Mouse (Mus musculus): Measurements from ENCODE around the gene Map3k10. TPM values are rescaled to one million over a fixed set of nuclear protein-coding genes. Genes with fewer than 3 reads are reported as not detected.
A peak's percentile ranks its signal among the peaks of the same experiment; 100 is the strongest.

Gene Map3k10
- total and polyA plus RNA-seq, 2 experiments from 2014 or later, result 24.5 to 165 TPM

- no peak overlapping the region for H3K4me3 ChIP-seq (ENCODE audit: low read depth, low read length)
- H3K4me2 ChIP-seq (ENCODE audit: low read depth, low read length, poor library complexity, severe bottlenecking), result no peak overlapping the region
- H3K4me1 ChIP-seq (ENCODE audit: insufficient read depth, low read length), result no peaks in the 10 kb centered on the region
- H3K9ac ChIP-seq (replicated peaks; ENCODE audit: low read length, poor library complexity, severe bottlenecking), result no peak overlapping the region
- peaks cover 39% of the 10 kb centered on the region for H3K36me3 ChIP-seq (ENCODE audit: insufficient read depth, low read length)
- no peaks in the 10 kb centered on the region for H3K9me3 ChIP-seq (ENCODE audit: low read length)
- H3K27ac ChIP-seq (ENCODE audit: low read depth, low read length), result no peak overlapping the region
- no peak for ATAC-seq (ENCODE audit: low FRiP score)
- H3K27me3 ChIP-seq (ENCODE audit: insufficient read depth, low read length), result no peaks in the 10 kb centered on the region
- no peak for TF ChIP-seq CTCF (IDR thresholded peaks at IDR 0.05)
- DNase-seq (ENCODE audit: low spot score), result no peak
- 97% methylated on average over 6 of the region's 6 CpGs for WGBS
Observed at GRCm38 (mm10) chr7:27628190-27628589, 46.2 kb downstream of the Map3k10 start.

GRCm38 (mm10) chr7:27627707-27628106, 46.7 kb downstream of the Map3k10 start:
- Histone ChIP-seq H3K27me3 (ENCODE audit: insufficient read depth, low read length) (no peaks in the 10 kb centered on the region), H3K27ac (ENCODE audit: low read depth, low read length) (no peak overlapping the region), H3K4me3 (ENCODE audit: low read depth, low read length) (no peak overlapping the region), H3K4me1 (ENCODE audit: insufficient read depth, low read length) (no peaks in the 10 kb centered on the region), H3K9me3 (ENCODE audit: low read length) (no peaks in the 10 kb centered on the region), H3K36me3 (ENCODE audit: insufficient read depth, low read length) (peaks cover 34% of the 10 kb centered on the region), H3K4me2 (ENCODE audit: low read depth, low read length, poor library complexity, severe bottlenecking) (no peak overlapping the region), H3K9ac (replicated peaks; ENCODE audit: low read length, poor library complexity, severe bottlenecking) (no peak overlapping the region)
- WGBS, result 77% methylated on average over 7 of the region's 7 CpGs
- DNase-seq (ENCODE audit: low spot score) (peak; percentile 38), ATAC-seq (ENCODE audit: low FRiP score) (no peak)
- TF ChIP-seq CTCF (IDR thresholded peaks at IDR 0.05), result no peak

- no peak for DNase-seq (ENCODE audit: low spot score)
- Histone ChIP-seq H3K4me2 (ENCODE audit: low read depth, low read length, poor library complexity, severe bottlenecking) (no peak overlapping the region), H3K27ac (ENCODE audit: low read depth, low read length) (no peak overlapping the region), H3K9me3 (ENCODE audit: low read length) (no peaks in the 10 kb centered on the region), H3K4me1 (ENCODE audit: insufficient read depth, low read length) (no peaks in the 10 kb centered on the region), H3K9ac (replicated peaks; ENCODE audit: low read length, poor library complexity, severe bottlenecking) (no peak overlapping the region), H3K4me3 (ENCODE audit: low read depth, low read length) (no peak overlapping the region), H3K27me3 (ENCODE audit: insufficient read depth, low read length) (no peaks in the 10 kb centered on the region), H3K36me3 (ENCODE audit: insufficient read depth, low read length) (peaks cover 35% of the 10 kb centered on the region)
- TF ChIP-seq CTCF (IDR thresholded peaks at IDR 0.05), result no peak
- no peak for ATAC-seq (ENCODE audit: low FRiP score)
Observed at GRCm38 (mm10) chr7:27624967-27625366, 49.4 kb downstream of the Map3k10 start.

GRCm38 (mm10) chr7:27622234-27622633, 52.2 kb downstream of the Map3k10 start:
- Histone ChIP-seq H3K27me3 (ENCODE audit: insufficient read depth, low read length) (no peaks in the 10 kb centered on the region), H3K4me1 (ENCODE audit: insufficient read depth, low read length) (no peaks in the 10 kb centered on the region), H3K4me3 (ENCODE audit: low read depth, low read length) (no peak overlapping the region), H3K27ac (ENCODE audit: low read depth, low read length) (no peak overlapping the region), H3K9ac (replicated peaks; ENCODE audit: low read length, poor library complexity, severe bottlenecking) (no peak overlapping the region), H3K9me3 (ENCODE audit: low read length) (no peaks in the 10 kb centered on the region), H3K4me2 (ENCODE audit: low read depth, low read length, poor library complexity, severe bottlenecking) (no peak overlapping the region), H3K36me3 (ENCODE audit: insufficient read depth, low read length) (peaks cover 39% of the 10 kb centered on the region)
- TF ChIP-seq CTCF (IDR thresholded peaks at IDR 0.05), result no peak
- no peak for ATAC-seq (ENCODE audit: low FRiP score)
- 100% methylated on average over 1 of the region's 1 CpGs for WGBS
- DNase-seq (ENCODE audit: low spot score), result no peak

GRCm38 (mm10) chr7:27621028-27621427, 53.4 kb downstream of the Map3k10 start:
- H3K27me3 ChIP-seq (ENCODE audit: insufficient read depth, low read length), result no peaks in the 10 kb centered on the region
- DNase-seq (ENCODE audit: low spot score), result no peak
- no peaks in the 10 kb centered on the region for H3K9me3 ChIP-seq (ENCODE audit: low read length)
- H3K4me3 ChIP-seq (ENCODE audit: low read depth, low read length), result no peak overlapping the region
- peaks cover 46% of the 10 kb centered on the region for H3K36me3 ChIP-seq (ENCODE audit: insufficient read depth, low read length)
- no peaks in the 10 kb centered on the region for H3K4me1 ChIP-seq (ENCODE audit: insufficient read depth, low read length)
- no peak for TF ChIP-seq CTCF (IDR thresholded peaks at IDR 0.05)
- ATAC-seq (ENCODE audit: low FRiP score), result no peak
- H3K9ac ChIP-seq (replicated peaks; ENCODE audit: low read length, poor library complexity, severe bottlenecking), result peak overlapping the region; percentile 8; the same call in 1 of the 2 replicates
- WGBS, result 79% methylated on average over 6 of the region's 6 CpGs
- H3K4me2 ChIP-seq (ENCODE audit: low read depth, low read length, poor library complexity, severe bottlenecking), result no peak overlapping the region
- H3K27ac ChIP-seq (ENCODE audit: low read depth, low read length), result no peak overlapping the region

- no peak overlapping the region for H3K4me2 ChIP-seq (ENCODE audit: low read depth, low read length, poor library complexity, severe bottlenecking)
- no peak overlapping the region for H3K4me3 ChIP-seq (ENCODE audit: low read depth, low read length)
- H3K27me3 ChIP-seq (ENCODE audit: insufficient read depth, low read length), result no peaks in the 10 kb centered on the region
- H3K9me3 ChIP-seq (ENCODE audit: low read length), result no peaks in the 10 kb centered on the region
- H3K36me3 ChIP-seq (ENCODE audit: insufficient read depth, low read length), result peaks cover 25% of the 10 kb centered on the region
- DNase-seq (ENCODE audit: low spot score) (peak; percentile 90), ATAC-seq (ENCODE audit: low FRiP score) (peak; percentile 73)
- WGBS, result 32% methylated on average over 8 of the region's 8 CpGs
- TF ChIP-seq CTCF (IDR thresholded peaks at IDR 0.05), result no peak
- no peaks in the 10 kb centered on the region for H3K4me1 ChIP-seq (ENCODE audit: insufficient read depth, low read length)
- no peak overlapping the region for H3K9ac ChIP-seq (replicated peaks; ENCODE audit: low read length, poor library complexity, severe bottlenecking)
- H3K27ac ChIP-seq (ENCODE audit: low read depth, low read length), result peak overlapping the region; percentile 57
Observed at GRCm38 (mm10) chr7:27613751-27614499, 60.5 kb downstream of the Map3k10 start.

Measured in midbrain, postnatal 0 days (tissue).